Mouse (Mus musculus) heart, postnatal 36 days (tissue): ENCODE measurements around the gene Zfp609. TPM values are rescaled to one million over a fixed set of nuclear protein-coding genes. Genes with fewer than 3 reads are reported as not detected.
A peak's percentile ranks its signal among the peaks of the same experiment; 100 is the strongest.

ENCODE experiments used
- DNase-seq, 2 experiments: peaks; one replicate each; pipeline ENCODE4 v3.0.0; 2021 to 2022
- intact Hi-C: fragments of 180-260 bp; cut with DNase I; formaldehyde crosslinking; loops from one replicate; pipeline ENCODE4 v1.15.1; 2025
- total RNA-seq, 2 experiments: library from RNA; stranded (reverse); gene quantifications; 2 replicates each; pipeline ENCODE4 v1.2.3; 2021

Zfp609 gene
- 10 to 100 TPM; 22.6 to 25.3 TPM for total RNA-seq

GRCm38 (mm10) chr9:65827344-65828015 lies at the start of gene Zfp609:
Zfp609 (minus strand) TSS chr9:65827564.
- intact Hi-C loops = loop anchor here (5.0 to 10.0 kb wide), 3 partner anchors 35 to 767 kb away; partner anchors contain the start of gene Usp3
- DNase-seq = peak; percentile 98 to 99

GRCm38 (mm10) chr9:65859656-65860055 lies 32.3 kb upstream of the Zfp609 start:
- intact Hi-C loops = no loop called here
- DNase-seq = no peak

DNA sequence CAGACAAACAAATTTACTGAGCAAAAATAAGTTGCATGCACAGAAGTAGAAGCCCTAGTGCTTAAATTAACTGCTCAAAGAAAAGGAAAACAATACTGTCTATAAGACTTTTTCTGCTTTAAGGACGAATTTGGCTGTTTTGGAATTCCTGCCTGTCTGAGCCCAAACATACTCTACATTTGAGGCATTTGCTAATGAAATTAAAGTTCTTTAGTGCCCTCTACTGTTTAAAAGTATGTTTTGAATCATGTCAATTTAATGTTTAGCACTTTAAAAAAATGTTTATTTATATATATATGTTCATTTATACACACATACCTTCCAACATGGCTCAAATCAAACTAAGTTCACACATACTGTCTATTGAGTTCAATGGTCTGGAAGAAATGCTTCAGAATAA lies 22.8 kb upstream of the Zfp609 start:
- intact Hi-C loops = loop anchor here (1.0 to 5.0 kb wide), 4 partner anchors 152 to 245 kb away; no protein-coding TSS in a partner anchor
- DNase-seq = no peak

- intact Hi-C loops = no loop called here
- DNase-seq = no peak
These were observed 20.8 kb upstream of the Zfp609 start for GRCm38 (mm10) chr9:65848154-65848553.

GRCm38 (mm10) chr9:65844421-65845165 lies 17.2 kb upstream of the Zfp609 start:
- peak; percentile 26 to 48 for DNase-seq
- intact Hi-C loops = no loop called here

DNA sequence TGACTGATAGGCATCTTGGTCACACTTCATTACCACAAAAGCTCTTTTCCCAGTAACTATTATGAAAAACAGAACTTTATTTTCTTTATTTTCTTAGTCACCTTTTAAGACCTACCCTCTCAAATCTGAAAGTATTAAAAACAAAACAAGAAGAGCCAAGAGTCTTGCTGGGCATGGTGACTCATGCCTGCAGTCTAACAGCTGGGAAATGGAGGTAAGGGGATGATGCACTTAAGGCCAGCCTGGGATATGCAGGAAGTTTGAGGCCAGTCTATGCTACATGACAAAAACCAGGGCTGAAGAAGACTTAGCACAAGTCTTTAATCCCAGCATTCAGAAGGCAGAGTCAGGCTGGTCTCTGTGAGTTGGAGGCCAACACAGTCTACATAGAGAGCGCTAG lies 12.5 kb upstream of the Zfp609 start:
- intact Hi-C loops = no loop called here
- no peak for DNase-seq

- intact Hi-C loops = no loop called here
- no peak for DNase-seq
These were observed 9.6 kb upstream of the Zfp609 start for GRCm38 (mm10) chr9:65836916-65837315.

DNA sequence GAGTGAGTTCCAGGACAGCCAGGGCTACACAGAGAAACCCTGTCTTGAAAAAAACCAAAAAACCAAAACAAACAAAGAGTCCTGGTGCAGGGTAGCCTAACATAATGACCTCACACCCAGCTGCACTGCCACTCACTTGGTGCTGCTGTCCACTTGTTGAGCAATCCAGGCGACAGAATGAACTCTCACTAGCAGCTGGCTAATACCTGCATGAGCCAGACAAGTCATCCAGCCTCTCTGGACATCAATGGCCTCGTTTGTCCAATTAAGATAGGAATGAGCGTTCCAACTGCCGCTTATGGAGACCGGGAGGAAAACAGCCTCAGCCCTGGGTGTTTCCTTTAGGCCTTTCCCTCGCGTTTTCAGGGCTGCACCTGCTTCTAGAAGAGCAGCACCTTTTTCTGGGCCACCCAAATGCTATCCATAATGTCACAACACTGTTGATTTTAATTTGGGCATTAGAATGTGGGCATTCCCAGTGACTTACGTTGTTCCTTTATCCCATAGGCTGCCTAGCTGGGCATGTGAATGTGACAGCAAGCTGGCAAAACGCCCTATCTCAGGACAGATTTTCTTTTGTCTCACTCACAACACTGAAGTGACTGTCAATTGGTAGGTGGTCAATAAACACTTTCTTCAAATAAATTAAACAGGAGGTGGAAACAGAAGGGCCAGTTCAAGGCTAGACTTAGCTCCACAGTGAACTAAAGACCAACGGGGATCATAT lies 7.4 kb upstream of the Zfp609 start:
- no peak for DNase-seq
- intact Hi-C loops = no loop called here

DNA sequence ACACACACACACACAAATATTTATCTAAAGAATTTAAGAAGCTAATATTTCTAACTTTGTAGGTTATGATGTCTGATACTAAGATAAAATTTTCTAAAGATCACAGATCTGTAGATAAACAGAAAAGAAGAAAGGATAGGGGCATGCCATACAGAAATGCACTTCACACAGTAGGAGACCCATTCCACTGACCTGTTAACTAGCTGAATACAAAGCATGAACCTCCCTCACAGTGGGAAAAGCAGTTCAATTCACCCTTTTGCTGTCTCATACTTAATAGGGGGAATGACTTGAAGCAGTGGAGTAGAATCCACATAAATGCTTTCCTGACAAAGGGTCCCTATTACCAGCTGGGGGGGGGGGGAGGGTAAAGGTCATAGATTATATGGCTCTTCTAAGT lies 6.3 kb upstream of the Zfp609 start:
- intact Hi-C loops = no loop called here
- DNase-seq = no peak

DNA sequence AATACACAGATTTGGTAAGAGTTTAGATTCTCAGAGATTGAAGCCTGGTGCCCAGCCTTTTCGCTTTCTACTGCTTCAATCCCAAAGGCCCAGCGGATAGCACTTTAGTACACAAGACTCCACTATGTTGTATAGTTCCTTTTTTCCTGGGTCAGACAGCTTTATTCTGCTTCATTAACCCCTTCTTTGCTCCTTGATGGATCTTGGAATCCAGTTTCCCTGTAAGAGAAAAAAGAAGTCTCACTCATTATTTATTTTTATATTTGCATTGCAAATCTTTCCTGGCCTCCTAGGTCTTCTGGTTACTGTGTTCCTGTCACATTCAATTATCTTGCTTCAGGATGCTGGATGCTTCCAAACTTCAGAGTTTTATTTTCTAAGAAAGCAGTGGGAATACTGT lies 5.9 kb upstream of the Zfp609 start:
- DNase-seq = no peak
- intact Hi-C loops = no loop called here

DNA sequence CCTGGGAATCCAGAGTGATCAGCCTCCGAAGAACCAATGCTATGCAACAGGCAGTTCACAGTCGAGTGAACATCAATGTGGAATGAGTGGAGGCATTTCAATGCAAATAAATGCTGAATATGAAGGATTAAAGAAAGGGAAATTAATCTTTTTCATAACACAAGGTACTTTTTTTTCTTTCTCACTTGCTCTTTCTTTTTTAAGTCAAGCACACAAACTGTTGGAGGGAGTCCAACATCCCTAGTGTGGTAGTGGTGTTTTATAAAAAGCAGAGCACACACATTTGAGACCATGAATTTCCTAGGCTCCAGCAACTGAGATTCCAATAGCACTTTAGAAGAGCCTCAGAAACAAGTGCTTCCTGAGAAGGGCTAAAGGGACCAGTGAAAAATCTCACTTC lies 4.7 kb upstream of the Zfp609 start:
- no peak for DNase-seq
- intact Hi-C loops = no loop called here

DNA sequence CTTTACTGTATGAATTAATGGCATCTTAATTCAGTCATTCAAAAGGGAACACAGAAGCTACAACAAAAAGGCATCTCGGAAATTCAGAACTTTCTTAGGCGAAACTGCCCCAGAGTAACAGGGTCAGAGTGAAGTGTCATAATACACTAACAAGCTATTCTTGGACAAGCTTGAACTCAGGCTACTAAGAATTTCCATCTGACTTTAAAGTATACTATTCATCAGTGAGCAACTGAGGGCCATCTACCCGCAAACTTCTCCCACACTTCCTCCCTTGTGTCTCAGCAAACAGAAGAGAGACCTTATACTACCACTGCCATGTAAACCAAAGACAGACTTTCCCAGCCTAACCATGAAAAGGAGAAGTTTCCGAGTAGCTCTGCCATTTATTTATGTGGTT lies 3.8 kb upstream of the Zfp609 start:
- intact Hi-C loops = no loop called here

DNA sequence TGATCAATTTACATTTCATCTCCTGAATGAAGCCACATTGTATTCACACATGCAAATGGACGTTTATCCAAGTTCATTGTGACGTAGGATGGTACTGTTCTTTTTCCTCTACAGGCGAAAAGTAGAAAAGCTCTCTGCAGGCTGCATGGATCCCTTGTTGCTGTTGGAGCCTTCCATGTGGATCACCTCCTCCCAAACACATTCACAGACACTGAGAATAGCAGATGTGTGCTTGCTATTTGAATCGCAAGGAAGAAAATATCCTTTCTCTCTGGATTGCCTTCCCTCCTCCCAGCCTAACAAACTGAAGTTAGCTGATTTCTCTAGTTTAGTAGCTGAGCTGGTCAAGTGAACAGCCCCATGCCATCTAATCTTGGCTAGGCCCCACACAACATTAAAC lies 2.9 kb upstream of the Zfp609 start:
- intact Hi-C loops = no loop called here
- DNase-seq = no peak

More for the DNA sequence above, 3.8 kb upstream of the Zfp609 start:
- no peak for DNase-seq

GRCm38 (mm10) chr9:65829410-65829809 lies 2.0 kb upstream of the Zfp609 start:
- intact Hi-C loops = loop anchor here (1.0 to 10.0 kb wide), 5 partner anchors 37 to 765 kb away; partner anchors contain the start of gene Usp3
- DNase-seq = peak; percentile 49 to 64

- intact Hi-C loops = loop anchor here (5.0 to 10.0 kb wide), 3 partner anchors 36 to 766 kb away; partner anchors contain the start of gene Usp3
These were observed 1.1 kb upstream of the Zfp609 start for GRCm38 (mm10) chr9:65828511-65828910.

DNA sequence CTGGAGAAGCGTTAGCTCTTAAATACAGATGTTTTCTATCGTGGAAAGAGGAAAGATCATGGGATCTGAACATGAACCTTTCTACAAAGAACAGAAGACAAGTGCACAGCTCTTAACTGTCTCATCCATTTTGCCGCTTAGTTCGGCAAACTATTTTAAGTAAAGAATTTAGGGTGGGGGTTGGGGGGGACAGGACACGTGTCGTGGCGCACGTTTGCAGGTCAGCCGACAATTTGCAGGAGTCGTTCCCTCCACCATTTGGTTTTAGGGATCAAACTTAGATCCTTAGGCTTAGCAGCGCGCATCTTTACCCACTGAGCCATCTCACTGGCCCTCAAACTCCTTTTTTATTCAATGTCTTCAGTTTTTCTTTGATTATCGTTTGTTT lies 646 bp upstream of the Zfp609 start:
- intact Hi-C loops = loop anchor here (5.0 to 10.0 kb wide), 3 partner anchors 36 to 767 kb away; partner anchors contain the start of gene Usp3
- peak in 1 of 2 experiments; percentile 14 for DNase-seq

More at GRCm38 (mm10) chr9:65828511-65828910, 1.1 kb upstream of the Zfp609 start:
- no peak for DNase-seq

- intact Hi-C loops = loop anchor here (5.0 to 10.0 kb wide), 3 partner anchors 34 to 768 kb away; partner anchors contain the start of gene Usp3
- peak; percentile 44 to 60 for DNase-seq
These were observed 598 bp downstream of the Zfp609 start for GRCm38 (mm10) chr9:65826588-65827343.

- no peak for DNase-seq
- intact Hi-C loops = loop anchor here (5.0 to 10.0 kb wide), 3 partner anchors 34 to 769 kb away; partner anchors contain the start of gene Usp3
These were observed 1.2 kb downstream of the Zfp609 start for GRCm38 (mm10) chr9:65826226-65826587.

GRCm38 (mm10) chr9:65823716-65824462 lies 3.5 kb downstream of the Zfp609 start:
- intact Hi-C loops = loop anchor here (10.0 kb wide), 1 partner anchor 771 kb away; the partner anchor contains the start of gene Usp3

More at GRCm38 (mm10) chr9:65823716-65824462, 3.5 kb downstream of the Zfp609 start:
- DNase-seq = no peak
